Mouse (Mus musculus): ENCODE results near the gene Fam189a1.

The Fam189a1 gene

DNA sequence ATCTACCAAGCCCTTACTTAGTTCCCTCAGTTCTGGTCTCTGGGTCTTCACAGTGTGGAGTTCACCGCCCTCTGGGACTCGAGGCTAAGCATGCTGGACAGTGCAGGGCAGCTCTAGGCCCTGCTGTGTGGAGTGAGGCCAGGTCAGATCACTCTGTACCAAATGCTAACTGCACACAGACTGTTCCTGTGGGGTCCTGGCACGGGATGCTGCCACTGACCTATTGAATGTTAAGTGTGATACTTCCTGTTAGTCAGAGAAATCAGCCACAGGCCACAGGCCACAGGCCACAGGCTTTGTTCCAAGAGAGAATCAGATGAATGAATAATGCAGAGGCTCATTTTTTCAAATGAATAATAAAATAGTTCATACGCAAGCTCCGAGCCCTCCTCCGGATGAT, 112.1 kb downstream of the Fam189a1 start:
- DNase-seq (ENCODE audit: low read depth), result peak; percentile 64

DNA sequence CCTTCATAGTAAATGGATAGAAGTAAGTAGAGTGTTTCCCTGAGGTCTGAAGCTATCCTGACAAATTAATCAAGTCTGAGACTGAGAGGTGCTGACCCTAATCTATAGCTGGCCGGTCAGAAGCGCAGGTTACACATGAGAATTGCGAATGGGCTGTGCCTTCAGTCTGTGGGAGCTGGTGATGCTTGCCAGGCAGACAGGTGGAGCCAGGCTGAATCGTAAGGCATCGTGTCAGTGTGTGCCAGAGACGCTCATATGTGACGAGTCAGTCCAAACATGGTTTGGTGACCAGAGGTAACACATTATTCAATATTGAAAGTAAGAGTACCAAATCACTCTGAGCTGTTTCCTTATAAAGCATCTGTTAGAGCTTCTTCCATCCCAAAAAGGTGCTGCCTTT, 115.3 kb downstream of the Fam189a1 start:
- no peak for DNase-seq (ENCODE audit: low read depth)

DNA sequence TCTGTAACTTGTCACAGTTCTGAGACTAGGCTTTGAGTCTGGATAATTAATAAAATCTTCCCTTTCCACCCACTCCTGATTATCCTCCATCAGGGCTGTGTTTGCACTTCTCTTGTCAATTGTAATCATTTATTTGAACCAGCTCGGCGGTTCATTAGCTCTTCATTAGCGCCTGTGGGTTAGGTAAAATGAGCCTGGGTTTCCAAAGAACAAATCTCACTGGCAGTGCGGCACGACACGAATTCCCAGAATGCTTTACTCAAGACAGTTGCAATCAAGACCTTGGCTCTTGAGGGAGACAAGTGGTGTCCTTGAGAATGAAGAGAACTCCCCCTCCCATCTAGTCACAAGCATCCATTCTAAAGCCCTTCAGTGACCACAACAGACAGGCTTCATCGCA, 124.6 kb downstream of the Fam189a1 start:
- DNase-seq (ENCODE audit: low read depth), result no peak

DNA sequence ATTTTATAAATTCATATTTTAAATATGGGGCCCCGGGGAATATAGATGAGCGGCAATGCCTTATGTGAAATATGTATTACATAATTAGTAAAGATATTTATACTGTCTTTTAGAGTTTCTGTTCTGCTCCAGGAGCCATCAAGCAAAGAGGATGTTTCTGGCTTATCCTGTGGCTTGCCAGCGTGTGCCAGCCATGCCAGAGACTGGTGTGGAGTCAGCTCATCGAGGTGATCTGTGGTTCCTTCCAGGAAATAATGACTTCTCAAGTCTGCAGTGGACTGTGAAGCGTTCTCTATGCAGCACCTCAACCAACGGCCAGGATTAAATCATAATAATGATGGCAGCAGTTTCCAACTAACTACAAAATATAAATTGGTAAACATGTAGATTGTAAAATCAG, 125.2 kb downstream of the Fam189a1 start:
- no peak for DNase-seq (ENCODE audit: low read depth)

DNA sequence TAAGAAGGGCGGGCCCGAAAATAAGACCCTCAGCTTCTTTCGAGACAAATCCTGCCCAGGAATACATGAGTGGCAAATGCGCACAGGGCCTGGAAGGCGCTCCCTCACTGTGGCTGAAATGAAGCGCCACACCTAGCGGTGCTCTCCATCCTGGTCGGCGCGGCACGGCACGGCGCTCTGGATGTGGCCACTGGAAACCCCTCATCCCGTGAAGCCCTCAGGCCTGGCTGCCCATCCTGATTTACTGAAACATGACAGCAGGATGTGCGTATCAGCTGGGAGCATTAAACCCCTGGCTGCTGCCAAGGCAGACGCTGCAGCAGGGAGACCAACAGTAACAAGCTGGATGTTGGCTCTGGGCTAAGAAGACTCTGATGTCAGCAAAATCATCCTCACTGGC, 126.4 kb downstream of the Fam189a1 start:
- DNase-seq (ENCODE audit: low read depth), result no peak

DNA sequence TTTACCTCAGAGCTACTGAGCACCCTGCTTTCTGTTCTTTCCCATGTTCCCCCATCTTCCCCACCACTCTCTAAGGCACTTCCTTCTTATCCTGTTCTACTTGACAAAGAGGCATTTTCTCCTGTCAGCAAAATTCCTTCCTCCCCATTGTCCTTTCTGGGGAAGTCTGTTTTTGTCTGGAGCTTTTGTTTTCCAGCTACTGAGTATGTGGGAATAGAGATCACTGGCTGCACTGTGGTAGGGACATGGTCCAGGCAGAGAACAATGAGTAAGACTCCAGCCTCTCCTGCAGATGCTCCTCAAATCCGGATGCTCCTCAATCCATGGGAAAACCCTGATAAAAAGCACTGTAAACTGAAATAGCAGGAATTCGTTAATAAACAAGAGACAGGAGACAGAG, 135.1 kb downstream of the Fam189a1 start:
- no peak for DNase-seq (ENCODE audit: low read depth)

DNA sequence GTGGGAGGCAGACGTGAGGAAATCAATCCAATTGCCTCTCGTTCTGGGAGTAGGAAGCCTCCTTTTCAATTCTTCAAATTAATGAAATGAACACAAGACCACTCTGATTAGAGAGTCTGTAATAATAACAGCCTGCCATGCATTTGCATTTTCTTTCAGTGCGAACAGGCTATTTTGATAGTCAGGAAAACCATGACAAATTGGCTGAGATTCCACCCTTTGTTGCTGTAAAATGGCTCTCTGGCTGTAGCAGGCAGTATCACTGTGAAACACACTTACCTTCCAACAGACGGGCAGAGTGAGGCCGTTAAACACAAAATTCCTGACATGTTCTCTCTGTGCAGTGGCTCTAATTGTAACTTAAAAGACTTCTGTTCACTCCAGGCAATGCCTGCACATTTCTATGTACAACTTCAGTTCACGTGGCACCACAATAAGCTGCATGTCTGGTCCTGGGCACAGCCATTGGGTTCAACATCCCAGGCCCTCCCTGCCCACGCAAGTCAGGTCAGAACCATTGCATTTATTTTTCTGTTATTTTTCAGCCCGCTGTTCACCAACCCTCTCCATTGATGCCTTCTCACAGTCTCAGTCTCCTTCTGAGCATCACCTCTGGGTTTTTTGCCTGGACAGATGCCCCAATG, 138.2 kb downstream of the Fam189a1 start:
- DNase-seq (ENCODE audit: low read depth), result no peak

DNA sequence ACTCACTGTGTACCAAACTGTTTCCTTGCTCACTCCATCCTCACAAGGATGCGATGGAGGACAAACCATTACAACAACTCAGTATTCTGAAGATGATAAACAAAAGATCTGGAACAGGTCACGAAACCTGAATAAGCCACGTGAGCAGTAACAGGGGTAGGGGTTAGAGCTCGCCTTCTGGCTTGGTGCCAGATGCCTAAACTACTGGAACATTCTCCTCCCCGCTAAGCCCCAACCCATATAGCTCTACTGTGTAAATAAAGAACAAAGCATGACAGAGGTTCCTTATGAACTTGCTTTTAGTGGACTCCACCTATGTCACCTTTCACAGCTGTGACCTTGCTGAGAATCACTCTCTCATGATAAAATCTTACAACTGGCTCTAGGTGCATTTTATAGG, 139.0 kb downstream of the Fam189a1 start:
- DNase-seq (ENCODE audit: low read depth), result no peak

DNA sequence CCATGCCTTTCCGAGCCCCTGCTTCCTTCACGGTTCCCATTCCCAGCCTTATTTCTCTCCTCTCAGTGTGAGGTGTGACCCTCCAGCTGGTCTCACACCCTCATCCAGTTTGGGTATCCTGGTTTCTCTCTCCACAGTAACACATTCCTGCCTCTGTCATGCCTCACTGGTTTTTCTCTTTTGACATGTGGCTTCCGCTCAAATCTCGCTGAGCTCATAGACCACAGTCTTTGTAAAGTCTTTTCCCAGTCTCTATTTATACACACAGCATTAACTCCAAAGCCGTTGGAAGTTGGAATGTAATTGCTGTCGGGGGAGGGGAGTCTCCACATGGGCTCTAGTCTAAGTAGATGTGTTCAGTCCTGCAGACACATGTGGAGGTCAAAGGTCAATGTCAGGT, 145.2 kb downstream of the Fam189a1 start:
- DNase-seq (ENCODE audit: low read depth), result peak; percentile 19

DNA sequence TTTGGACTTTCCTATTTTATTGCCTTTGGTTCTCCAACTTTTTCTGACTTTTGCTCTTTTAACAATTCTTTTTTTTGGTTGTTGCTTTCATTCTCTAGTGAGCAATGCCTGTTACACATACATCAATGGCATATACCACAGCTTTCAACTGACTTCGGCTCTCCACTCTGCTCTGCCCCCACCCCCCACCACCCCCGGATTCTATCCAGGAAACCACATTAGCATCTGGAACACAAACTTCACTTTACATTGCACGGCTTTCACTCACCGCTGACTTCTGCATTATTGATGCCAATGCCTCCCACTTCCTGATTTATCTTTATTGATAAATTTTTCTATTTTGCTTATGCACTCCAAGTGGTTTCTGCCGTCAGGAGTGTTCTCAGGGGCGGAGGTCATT, 146.1 kb downstream of the Fam189a1 start:
- no peak for DNase-seq (ENCODE audit: low read depth)

DNA sequence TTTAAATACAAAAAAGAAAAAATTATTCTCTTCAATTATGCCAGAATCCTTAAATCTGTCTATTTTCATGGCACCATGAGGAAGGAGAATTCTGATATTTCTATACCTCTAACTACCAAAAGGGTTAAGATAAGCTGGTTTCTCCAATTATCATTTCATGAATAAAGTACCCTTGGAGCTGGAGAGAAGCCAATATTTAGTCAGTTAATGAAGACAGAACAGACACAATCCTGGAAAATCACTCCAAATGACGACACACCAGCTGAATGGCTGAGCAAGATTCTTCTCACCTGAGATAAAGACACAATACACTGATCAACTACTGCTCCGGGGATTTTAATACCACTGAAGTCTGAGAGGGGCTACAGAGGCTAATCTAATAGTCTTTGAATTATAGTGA, 150.6 kb downstream of the Fam189a1 start:
- no peak for DNase-seq (ENCODE audit: low read depth)

DNA sequence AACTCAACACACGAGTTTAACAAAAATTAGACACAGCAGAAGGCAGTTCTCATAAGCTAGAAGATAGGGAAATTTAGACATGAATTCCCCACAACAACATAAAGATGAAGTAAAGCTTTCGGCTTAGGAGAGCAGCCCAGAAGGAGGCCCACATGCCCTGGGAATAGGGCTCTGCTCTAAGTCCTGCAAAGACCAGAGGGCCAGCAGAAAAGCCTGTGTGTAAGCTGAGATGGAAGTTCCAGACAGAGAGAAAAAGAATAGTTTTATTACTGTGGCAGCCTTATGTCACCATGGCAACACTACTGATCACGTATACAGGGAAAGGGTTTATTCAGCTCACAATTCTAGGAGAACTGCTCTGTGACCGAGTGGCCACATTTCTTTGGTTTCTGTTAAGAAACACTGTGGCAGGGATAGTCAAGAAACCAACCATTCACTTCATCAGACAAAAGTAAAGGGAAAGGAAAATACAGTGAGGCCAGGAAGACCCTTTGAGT, 156.6 kb downstream of the Fam189a1 start:
- no peak for DNase-seq (ENCODE audit: low read depth)

DNA sequence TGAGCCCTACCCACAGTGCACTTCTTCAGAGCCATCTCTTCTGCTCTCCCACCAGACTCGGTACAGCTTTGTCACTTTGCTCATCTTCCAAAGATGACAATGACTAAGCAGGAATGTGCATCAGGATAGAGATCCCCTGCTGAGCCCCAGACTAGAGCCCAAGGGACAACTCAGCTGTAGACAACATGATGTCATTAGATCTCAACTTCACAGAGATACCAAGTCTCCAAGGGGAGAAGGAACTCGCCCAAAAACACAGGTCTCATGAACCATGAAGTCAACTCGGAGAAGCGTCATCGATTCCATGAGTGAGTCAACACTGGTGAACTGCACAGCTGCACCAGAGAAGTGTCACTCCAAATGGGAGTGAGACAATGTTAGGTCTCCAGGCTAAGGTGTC, 158.6 kb downstream of the Fam189a1 start:
- no peak for DNase-seq (ENCODE audit: low read depth)

DNA sequence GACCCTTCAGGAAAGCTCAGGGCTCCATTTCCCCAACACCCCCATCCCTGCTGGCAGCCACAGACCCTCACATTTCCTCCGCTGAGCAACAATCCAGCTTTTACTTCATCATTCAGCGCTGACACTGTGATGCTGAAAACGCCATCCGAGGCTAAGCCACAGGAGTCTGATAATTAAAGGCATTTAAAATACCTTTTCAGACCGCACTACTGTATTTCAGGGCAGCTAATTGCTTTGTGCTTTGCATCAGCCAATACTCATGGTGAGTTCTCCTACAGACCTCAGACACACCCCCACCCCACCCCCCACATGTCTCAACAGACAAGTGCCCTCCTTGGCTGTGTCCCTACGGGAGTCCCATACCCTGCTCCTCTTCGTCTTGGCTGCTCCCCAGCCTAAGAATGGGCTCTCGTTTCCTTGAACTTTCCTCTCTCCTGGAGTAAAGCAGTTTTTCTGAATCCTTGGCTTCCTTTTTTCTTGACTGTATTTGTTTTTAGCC, 160.4 kb downstream of the Fam189a1 start:
- DNase-seq (ENCODE audit: low read depth), result no peak

DNA sequence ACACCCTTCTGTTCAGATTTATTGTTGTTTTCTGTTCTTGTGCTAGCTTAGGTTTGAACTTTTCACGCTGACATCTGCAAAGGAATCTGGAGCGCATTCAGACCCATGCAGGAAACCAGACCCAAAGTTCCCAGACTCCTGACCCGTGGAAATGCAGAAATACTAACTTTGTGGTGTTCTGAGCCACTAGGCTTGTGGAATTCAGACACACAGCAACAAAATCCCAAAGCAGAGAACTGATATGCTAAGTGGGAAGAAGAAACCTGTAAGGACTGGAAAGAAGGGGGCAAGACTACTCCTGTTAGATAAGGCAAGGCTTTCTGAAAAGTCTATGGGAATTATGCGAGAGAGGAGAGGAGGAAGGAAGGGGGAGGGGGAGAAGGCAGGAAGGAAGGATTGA, 167.0 kb downstream of the Fam189a1 start:
- DNase-seq (ENCODE audit: low read depth), result no peak

DNA sequence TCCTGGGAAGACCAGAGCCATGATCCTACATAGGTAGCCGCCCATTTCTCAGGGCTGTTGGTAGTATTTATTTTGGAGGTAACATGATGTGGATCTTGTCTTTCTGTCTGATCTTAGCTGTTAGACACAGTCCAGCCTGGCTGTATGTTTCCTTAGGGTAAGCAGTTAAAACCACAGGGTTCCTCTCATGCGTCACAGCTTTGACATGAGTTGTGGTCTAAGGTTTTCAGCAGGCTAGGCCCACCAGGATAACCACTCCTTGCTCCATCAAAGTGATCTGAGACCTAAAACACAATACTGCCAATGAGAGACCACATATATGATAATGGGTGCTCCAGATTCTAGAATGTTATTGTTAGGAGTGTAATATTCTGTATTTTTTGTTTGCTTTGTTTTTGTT, 168.4 kb downstream of the Fam189a1 start:
- no peak for DNase-seq (ENCODE audit: low read depth)

DNA sequence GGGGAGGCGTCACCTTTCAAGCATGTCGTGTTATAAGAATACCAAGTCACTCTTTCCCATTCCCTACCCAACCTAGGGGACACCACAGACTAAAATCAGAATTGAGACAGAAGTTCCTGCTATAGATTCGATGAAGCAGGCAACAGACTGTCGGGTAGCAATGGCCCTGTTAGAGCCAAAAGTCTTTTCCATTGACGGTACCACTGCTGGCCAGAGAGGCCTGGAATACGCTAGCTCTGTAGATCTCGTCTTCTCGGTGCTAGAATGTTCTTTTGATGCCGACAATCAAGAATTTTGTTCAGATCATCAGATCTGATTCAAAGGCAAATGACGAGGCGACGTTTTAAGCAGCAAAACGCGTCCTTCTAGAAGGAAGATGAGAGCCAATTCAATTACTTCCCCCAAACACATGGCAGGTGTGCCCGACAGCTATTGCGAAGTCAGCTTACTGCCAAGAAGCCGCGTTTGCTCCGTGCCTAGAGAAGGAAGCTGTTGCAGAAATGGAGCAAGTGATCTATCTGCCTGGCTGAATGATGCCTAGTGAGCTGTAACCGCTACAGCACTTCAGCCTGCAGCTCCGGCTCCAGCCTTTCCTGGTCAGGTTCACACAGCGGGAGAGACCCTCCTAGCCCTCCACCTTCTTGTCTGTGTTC, 171.8 kb downstream of the Fam189a1 start:
- DNase-seq (ENCODE audit: low read depth), result no peak

DNA sequence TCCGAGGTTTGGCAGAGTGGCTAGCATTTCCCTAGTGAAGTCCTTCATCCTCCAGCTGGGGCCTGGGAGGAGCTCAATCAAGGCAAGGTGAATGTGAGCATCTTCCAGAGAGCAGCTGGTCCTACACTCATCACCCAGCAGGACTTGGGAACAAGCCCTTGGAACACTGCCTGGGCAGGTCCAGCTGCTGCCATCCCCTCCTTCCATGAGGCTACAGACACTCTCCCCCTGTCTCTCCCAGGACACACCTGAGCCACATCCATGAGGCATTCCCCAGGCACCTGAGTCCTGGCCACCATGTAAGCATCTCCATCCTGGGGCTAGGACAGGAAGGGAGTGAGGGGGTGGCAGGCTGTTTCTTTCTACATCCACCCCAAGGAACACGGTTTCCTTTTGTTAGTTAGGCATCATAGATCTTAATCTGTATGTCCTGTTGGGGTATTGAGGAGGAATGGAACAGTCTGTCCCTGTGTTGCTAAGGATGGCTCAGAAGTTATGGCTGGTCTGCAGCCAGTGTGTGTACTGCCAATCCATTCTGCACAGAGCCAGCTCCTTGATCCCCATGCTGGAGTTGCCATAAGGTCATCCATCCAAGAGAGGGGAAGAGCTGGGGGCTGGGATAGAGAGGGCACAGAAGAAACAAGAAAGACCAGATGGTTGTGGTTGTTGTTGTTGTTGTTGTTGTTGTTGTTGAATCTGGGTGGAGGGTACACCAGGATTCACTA, 174.7 kb downstream of the Fam189a1 start:
- no peak for DNase-seq (ENCODE audit: low read depth)

DNA sequence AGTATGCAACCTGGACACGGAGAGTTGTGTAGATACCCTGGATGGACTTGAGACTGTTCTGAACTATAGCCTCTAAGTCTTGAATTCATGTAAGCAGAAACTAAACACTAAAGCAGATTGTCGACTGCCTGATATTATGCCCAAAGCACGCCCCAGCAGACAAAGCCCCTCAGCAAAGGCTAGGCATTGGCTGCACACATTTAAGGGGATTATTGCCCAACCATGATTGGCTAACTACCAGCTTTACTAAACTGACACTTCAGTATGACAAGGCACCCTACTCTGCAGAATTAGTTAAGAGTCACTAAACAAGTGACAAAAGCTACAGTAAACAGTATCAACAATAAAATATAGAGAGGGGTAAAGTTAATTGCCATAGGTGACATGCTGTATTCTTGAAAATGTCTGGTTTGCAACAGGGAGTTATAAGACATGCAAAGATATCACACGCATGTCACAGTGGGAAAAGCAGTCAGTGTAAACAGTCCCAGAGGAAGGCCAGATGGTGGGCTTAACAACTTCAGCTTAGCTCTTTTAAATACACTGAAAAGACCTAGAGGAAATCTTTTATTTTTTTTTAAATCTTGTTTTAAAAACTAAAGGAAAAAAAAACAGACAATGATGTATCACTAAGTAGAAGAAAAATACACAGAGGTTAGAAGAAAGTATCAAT, 182.6 kb downstream of the Fam189a1 start:
- DNase-seq (ENCODE audit: low read depth), result no peak

DNA sequence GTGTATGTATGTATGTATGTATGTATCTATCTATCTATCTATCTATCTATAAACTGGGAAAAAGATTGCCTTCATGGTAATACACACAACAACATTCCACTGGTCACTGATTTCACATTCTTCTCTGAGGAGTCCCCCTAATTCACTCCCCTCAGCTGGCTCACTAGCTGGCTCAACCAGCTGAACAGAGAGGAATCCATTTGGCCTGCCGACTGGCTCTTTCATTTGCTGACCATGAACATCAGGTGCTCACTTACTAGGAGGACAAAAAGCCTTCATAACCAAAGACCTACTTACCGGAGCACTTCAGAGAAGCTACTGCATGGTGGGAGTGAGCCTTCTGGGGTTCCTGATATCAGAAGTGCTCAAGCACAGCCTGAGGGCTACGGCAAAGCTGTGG, 194.2 kb downstream of the Fam189a1 start:
- DNase-seq (ENCODE audit: low read depth), result no peak

DNA sequence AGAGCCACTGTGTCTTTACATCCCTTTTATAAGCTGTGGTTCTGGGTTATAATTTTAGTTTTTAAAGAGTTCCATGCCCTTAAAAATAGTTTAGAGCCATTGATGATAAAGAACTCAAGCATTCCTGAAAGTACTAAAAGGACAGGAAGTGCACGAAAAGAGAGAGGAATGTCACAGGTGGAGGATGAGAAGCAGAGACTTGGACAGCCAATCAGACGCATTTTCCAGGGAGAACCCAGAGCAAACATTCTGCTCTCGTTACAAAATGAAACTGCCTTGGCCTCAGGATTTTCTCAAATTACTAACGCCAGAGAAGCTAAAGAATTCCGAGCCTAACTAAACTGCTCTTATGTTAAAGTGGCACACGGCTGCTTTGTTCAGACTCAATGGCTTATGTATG, 197.3 kb downstream of the Fam189a1 start:
- DNase-seq (ENCODE audit: low read depth), result no peak

DNA sequence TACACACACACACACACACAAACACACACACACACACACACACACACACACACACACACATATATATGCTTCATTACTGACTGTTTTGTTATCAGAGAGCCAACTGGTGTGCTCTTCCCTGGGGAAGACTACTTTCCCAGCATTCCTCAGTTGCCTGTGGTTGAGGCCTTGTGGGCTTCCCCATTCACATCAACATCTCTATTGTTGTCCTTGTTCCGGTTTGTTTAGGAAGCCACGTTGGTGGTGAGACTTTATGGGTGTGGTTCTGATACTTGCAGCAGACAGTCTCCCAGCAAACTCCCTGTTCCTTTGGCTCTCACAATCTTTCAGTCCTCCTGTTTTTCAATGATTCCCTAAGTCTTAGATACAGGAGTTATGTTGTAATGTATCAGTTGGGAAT, 204.2 kb downstream of the Fam189a1 start:
- no peak for DNase-seq (ENCODE audit: low read depth)

DNA sequence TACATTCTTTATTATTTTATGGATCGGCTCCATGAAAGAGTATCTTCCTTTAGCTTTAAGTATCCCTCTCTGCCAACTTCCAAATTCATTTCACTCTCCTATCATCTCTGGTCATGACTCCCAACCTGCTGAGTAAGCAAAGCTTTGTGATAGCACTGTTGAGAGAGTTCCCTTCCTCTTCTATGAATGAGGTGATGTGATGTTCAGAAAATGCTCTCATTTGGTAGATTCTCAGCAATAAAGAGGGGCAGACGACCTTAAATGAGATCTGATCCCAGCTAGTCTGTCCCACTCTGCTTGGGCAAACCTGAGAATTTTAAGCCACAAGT, 205.6 kb downstream of the Fam189a1 start:
- DNase-seq (ENCODE audit: low read depth), result no peak
